Mouse (Mus musculus) bone marrow macrophage, adult 2 months (primary cell): ENCODE data around the gene Cldn34d. TPM values are rescaled to one million over a fixed set of nuclear protein-coding genes. Genes with fewer than 3 reads are reported as not detected.

Source experiments
- H3K27ac ChIP-seq: 2 replicates; pipeline ENCODE4 v1.5.1; 2012; ENCODE audit warnings: low read depth, low read length; ENCODE audit not compliant: insufficient read depth
- H3K4me1 ChIP-seq: 2 replicates; pipeline ENCODE4 v1.6.1; 2012; ENCODE audit warnings: low read length; ENCODE audit not compliant: control insufficient read depth, insufficient read depth
- H3K4me3 ChIP-seq: 2 replicates; pipeline ENCODE4 v1.5.1; 2012; ENCODE audit warnings: mild to moderate bottlenecking, low read length, moderate library complexity; ENCODE audit not compliant: insufficient read depth
- CTCF ChIP-seq: IDR thresholded peaks from 2 replicates; pipeline ENCODE4 v1.5.1; 2012; ENCODE audit warnings: low read depth, mild to moderate bottlenecking, low read length, moderate library complexity
- POLR2A ChIP-seq: IDR thresholded peaks from 2 replicates; pipeline ENCODE4 v1.6.1; 2012; ENCODE audit warnings: mild to moderate bottlenecking, low read depth, low read length, borderline replicate concordance
- polyA plus RNA-seq: library from polyadenylated mRNA; stranded (reverse); fragments of >200 nt; gene quantifications from 2 replicates; pipeline ENCODE4 v1.2.4, GENCODE M21; 2012; ENCODE audit not compliant: missing spikeins, insufficient read depth, insufficient read length

The Cldn34d gene
- not detected in 2 replicates for polyA plus RNA-seq

DNA sequence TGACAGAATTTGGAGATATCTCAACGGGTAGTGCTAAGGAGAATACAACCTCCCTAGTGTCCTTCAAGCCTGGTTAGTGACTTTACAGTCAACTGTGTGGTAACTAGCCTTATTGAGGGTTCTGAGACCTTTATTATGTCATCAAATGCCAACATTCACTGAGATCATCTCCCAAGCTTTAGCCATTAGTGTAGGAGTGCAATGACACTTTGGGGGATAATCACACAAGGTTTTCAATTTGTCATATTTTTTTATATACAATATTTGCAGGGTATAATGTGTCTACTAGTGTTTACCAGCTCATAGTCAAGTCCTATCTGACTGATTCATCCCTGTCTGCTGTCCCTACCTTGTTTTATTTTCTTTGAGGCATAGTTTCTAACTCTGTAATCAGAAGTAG, at the start of gene Cldn34d:
Gene Cldn34d (minus strand): TSS at position 101 of the 400 bp plus-strand sequence.
- TF ChIP-seq POLR2A: no peak
- TF ChIP-seq CTCF: no peak
- Histone ChIP-seq H3K4me3 (no peak within 1 kb of the TSS), H3K27ac (no peak within 1 kb of the TSS), H3K4me1 (no peaks in the 10 kb centered on the region)

DNA sequence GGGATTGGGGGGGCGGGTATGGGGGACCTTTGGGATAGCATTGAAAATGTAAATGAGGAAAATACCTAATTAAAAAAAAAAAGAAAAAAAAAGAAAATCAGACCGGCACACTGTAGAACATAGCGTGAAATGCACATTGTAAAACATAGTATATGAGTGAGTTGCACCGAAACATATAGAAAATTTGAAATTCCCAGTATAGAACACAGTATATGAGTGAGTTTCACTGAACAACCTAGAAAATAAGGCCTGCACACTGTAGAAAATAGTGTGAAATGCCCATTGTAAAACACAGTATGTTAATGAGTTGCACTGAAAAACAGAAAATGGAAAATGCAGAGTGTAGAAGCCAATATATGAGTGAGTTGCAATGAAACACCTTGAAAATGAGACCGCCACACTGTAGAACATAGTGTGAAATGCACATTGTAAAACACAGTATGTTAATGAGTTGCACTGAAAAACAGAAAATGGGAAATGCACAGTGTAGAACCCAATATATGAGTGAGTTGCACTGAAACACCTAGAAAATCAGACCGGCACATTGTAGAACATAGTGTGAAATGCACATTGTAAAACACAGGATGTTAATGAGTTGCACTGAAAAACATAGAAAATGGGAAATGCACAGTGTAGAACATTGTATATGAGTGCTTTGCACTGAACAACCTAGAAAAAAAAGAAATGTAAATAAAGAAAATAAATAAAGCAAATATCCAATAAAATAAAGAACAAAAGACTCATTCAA, 4.1 kb downstream of the Cldn34d start:
- Histone ChIP-seq H3K27ac (no peak overlapping the region), H3K4me1 (no peaks in the 10 kb centered on the region), H3K4me3 (no peak overlapping the region)
- TF ChIP-seq POLR2A: no peak
- no peak for TF ChIP-seq CTCF

Other genes with a start within 250 kb of the Cldn34d start
- not detected in 2 replicates for gene Cldn34b4, start 209.6 kb downstream of the Cldn34d start, polyA plus RNA-seq